Mouse (Mus musculus): Measurements from ENCODE around the gene Nabp2. TPM values are rescaled to one million over a fixed set of nuclear protein-coding genes. Genes with fewer than 3 reads are reported as not detected.
A peak's percentile ranks its signal among the peaks of the same experiment; 100 is the strongest.

The Nabp2 gene
- polyA plus RNA-seq, 1 experiment from 2014 or later: 82.4 TPM

DNA sequence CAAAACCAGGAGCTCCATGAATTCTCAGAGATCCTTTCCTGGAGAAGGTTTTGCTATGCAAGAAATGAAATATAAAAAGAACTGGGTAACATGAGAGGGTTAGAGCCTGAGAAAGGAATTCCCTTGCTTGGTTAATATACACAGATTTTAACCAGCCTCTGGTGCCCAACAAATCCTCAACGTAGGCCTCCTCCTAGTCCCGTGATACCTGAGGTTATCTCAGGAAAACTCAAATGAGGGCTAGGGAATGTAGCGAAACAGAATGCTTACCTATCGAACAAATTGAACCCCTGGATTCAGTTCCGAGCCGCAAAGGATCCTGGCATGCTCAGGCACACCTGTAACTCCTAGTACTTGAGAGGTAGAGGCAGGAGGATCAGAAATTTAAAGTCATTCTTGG is 46.4 kb upstream of the Nabp2 start:
- no peak for ATAC-seq (replicated peaks; ENCODE audit: low FRiP score, low read depth)
- H3K9me3 ChIP-seq (replicated peaks; ENCODE audit: low read length): no peaks in the 10 kb centered on the region
- H3K36me3 ChIP-seq (ENCODE audit: insufficient read depth, low read length): 0 out of 2 replicates have a peak, but pooled peaks cover 7% of the 10 kb centered on the region
- no peak overlapping the region for H3K27ac ChIP-seq
- H3K4me1 ChIP-seq (replicated peaks; ENCODE audit: insufficient read depth, low read length): peaks cover 11% of the 10 kb centered on the region
- H3K4me2 ChIP-seq (ENCODE audit: low read length): peak overlapping the region; percentile 72; the same call in 1 of the 2 replicates
- no peak for DNase-seq (ENCODE audit: low spot score)
- no peak overlapping the region for H3K4me3 ChIP-seq (replicated peaks; ENCODE audit: low read depth, low read length)
- H3K9ac ChIP-seq (ENCODE audit: low read depth, low read length): no peak overlapping the region
- no peak for TF ChIP-seq CTCF (IDR thresholded peaks at IDR 0.05; ENCODE audit: low read depth)
- H3K27me3 ChIP-seq (ENCODE audit: insufficient read depth, low read length): no peaks in the 10 kb centered on the region
- 77% methylated on average over 6 of the region's 6 CpGs for WGBS

GRCm38 (mm10) chr10:128455280-128455679 is 44.0 kb upstream of the Nabp2 start:
- H3K36me3 ChIP-seq (ENCODE audit: insufficient read depth, low read length): no peaks in the 10 kb centered on the region
- H3K9me3 ChIP-seq (replicated peaks; ENCODE audit: low read length): no peaks in the 10 kb centered on the region
- DNase-seq (ENCODE audit: low spot score) (peak; percentile 92), ATAC-seq (replicated peaks; ENCODE audit: low FRiP score, low read depth) (no peak; the same call in 1 of the 2 replicates)
- H3K27me3 ChIP-seq (ENCODE audit: insufficient read depth, low read length): no peaks in the 10 kb centered on the region
- no peak overlapping the region for H3K4me3 ChIP-seq (replicated peaks; ENCODE audit: low read depth, low read length)
- no peak overlapping the region for H3K4me2 ChIP-seq (ENCODE audit: low read length)
- 2% methylated on average over 6 of the region's 6 CpGs for WGBS
- no peak overlapping the region for H3K27ac ChIP-seq
- peaks cover 2% of the 10 kb centered on the region; the same call in 1 of the 2 replicates for H3K4me1 ChIP-seq (replicated peaks; ENCODE audit: insufficient read depth, low read length)
- no peak overlapping the region for H3K9ac ChIP-seq (ENCODE audit: low read depth, low read length)
- TF ChIP-seq CTCF (IDR thresholded peaks at IDR 0.05; ENCODE audit: low read depth): peak; percentile 85

- DNase-seq (ENCODE audit: low spot score): no peak
- no peak for TF ChIP-seq CTCF (IDR thresholded peaks at IDR 0.05; ENCODE audit: low read depth)
- no peaks in the 10 kb centered on the region for H3K9me3 ChIP-seq (replicated peaks; ENCODE audit: low read length)
- no peak overlapping the region for H3K4me3 ChIP-seq (replicated peaks; ENCODE audit: low read depth, low read length)
- H3K9ac ChIP-seq (ENCODE audit: low read depth, low read length): no peak overlapping the region
- no peak overlapping the region for H3K27ac ChIP-seq
- H3K27me3 ChIP-seq (ENCODE audit: insufficient read depth, low read length): no peaks in the 10 kb centered on the region
- ATAC-seq (replicated peaks; ENCODE audit: low FRiP score, low read depth): no peak
- H3K4me1 ChIP-seq (replicated peaks; ENCODE audit: insufficient read depth, low read length): no peaks in the 10 kb centered on the region
- H3K36me3 ChIP-seq (ENCODE audit: insufficient read depth, low read length): no peaks in the 10 kb centered on the region
- WGBS: 62% methylated on average over 3 of the region's 3 CpGs
- H3K4me2 ChIP-seq (ENCODE audit: low read length): no peak overlapping the region
Observed at GRCm38 (mm10) chr10:128454471-128454870, 43.2 kb upstream of the Nabp2 start.

DNA sequence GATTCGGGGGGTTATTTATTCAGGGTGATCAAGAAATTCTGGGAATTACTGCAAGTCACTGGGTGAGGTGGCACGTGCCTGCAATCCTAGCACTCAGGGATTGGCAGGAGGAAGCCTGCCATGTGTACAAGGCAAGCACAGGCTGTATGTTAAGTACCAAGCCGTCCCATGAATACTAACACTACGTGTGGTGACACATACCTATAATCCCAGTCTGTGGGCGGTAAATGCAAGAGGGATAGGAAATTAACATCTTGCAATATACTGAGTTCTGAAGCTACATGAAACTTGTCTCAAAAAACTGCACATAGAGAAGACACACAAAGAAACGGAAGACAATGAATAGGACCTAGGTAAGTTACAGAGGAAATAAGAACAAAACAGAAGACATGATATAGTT is 39.7 kb upstream of the Nabp2 start:
- no peak for ATAC-seq (replicated peaks; ENCODE audit: low FRiP score, low read depth)
- H3K9ac ChIP-seq (ENCODE audit: low read depth, low read length): no peak overlapping the region
- TF ChIP-seq CTCF (IDR thresholded peaks at IDR 0.05; ENCODE audit: low read depth): no peak

DNA sequence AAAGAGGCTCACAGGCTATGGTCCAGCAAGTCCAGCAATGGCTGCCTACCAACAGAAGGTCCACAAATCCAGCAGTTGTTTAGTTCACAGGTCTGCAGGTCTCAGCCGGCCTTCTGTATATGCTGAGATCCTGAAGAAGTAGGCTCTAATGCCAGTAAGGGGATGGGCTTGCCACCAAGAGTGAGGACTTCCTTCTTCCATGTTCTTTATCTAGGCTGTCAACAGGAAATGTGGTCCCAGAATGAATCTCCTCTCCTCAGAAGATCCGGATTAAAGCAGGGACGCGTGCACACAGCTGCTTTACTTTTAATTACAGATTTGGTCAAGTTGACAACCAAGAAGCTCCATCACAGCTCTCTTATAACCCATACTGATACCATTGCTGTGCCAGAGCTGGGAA is 34.1 kb upstream of the Nabp2 start:
- no peak for TF ChIP-seq CTCF (IDR thresholded peaks at IDR 0.05; ENCODE audit: low read depth)
- no peak for ATAC-seq (replicated peaks; ENCODE audit: low FRiP score, low read depth)
- H3K36me3 ChIP-seq (ENCODE audit: insufficient read depth, low read length): 0 out of 2 replicates have a peak, but pooled peaks cover 6% of the 10 kb centered on the region
- 69% methylated on average over 4 of the region's 4 CpGs for WGBS
- DNase-seq (ENCODE audit: low spot score): peak; percentile 23
- H3K9me3 ChIP-seq (replicated peaks; ENCODE audit: low read length): no peaks in the 10 kb centered on the region
- H3K9ac ChIP-seq (ENCODE audit: low read depth, low read length): no peak overlapping the region
- no peaks in the 10 kb centered on the region for H3K4me1 ChIP-seq (replicated peaks; ENCODE audit: insufficient read depth, low read length)
- no peak overlapping the region for H3K27ac ChIP-seq
- H3K4me3 ChIP-seq (replicated peaks; ENCODE audit: low read depth, low read length): no peak overlapping the region
- H3K4me2 ChIP-seq (ENCODE audit: low read length): no peak overlapping the region
- no peaks in the 10 kb centered on the region for H3K27me3 ChIP-seq (ENCODE audit: insufficient read depth, low read length)

More for the DNA sequence above, 39.7 kb upstream of the Nabp2 start:
- DNase-seq (ENCODE audit: low spot score): no peak
- Histone ChIP-seq H3K27ac (no peak overlapping the region), H3K4me1 (replicated peaks; ENCODE audit: insufficient read depth, low read length) (no peaks in the 10 kb centered on the region), H3K4me3 (replicated peaks; ENCODE audit: low read depth, low read length) (no peak overlapping the region), H3K36me3 (ENCODE audit: insufficient read depth, low read length) (no peaks in the 10 kb centered on the region), H3K27me3 (ENCODE audit: insufficient read depth, low read length) (no peaks in the 10 kb centered on the region), H3K4me2 (ENCODE audit: low read length) (no peak overlapping the region), H3K9me3 (replicated peaks; ENCODE audit: low read length) (no peaks in the 10 kb centered on the region)
- WGBS: 82% methylated on average over 6 of the region's 6 CpGs

- Histone ChIP-seq H3K4me2 (ENCODE audit: low read length) (no peak overlapping the region), H3K4me3 (replicated peaks; ENCODE audit: low read depth, low read length) (no peak overlapping the region), H3K9me3 (replicated peaks; ENCODE audit: low read length) (no peaks in the 10 kb centered on the region), H3K4me1 (replicated peaks; ENCODE audit: insufficient read depth, low read length) (no peaks in the 10 kb centered on the region), H3K36me3 (ENCODE audit: insufficient read depth, low read length) (0 out of 2 replicates have a peak, but pooled peaks cover 6% of the 10 kb centered on the region), H3K27me3 (ENCODE audit: insufficient read depth, low read length) (no peaks in the 10 kb centered on the region), H3K27ac (no peak overlapping the region), H3K9ac (ENCODE audit: low read depth, low read length) (no peak overlapping the region)
- TF ChIP-seq CTCF (IDR thresholded peaks at IDR 0.05; ENCODE audit: low read depth): no peak
- 33% methylated on average over 6 of the region's 6 CpGs for WGBS
- ATAC-seq (replicated peaks; ENCODE audit: low FRiP score, low read depth): no peak
- DNase-seq (ENCODE audit: low spot score): peak; percentile 64
Observed at GRCm38 (mm10) chr10:128444354-128444753, 33.1 kb upstream of the Nabp2 start.

DNA sequence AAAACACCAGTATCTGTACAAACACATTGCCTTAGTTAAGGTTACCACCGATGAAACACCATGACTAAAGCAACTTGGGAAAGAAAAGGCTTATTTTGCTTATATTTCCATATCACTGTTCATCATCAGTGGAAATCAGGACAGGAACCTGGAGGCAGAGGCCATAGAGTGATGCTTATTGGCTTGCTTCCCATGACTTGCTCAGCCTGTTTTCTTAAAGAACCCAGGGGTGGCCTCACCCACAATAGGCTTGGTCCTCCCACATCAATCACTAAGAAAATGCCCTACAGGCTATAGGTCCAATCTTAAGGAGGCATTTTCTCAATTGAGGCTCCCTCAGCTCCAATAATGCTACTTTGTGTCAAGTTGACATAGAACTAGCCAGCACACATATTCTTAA is 31.4 kb upstream of the Nabp2 start:
- TF ChIP-seq CTCF (IDR thresholded peaks at IDR 0.05; ENCODE audit: low read depth): no peak
- no peak overlapping the region for H3K4me2 ChIP-seq (ENCODE audit: low read length)
- WGBS: 96% methylated on average over 1 of the region's 1 CpGs

More for the DNA sequence above, 31.4 kb upstream of the Nabp2 start:
- no peak overlapping the region for H3K27ac ChIP-seq
- ATAC-seq (replicated peaks; ENCODE audit: low FRiP score, low read depth) (no peak), DNase-seq (ENCODE audit: low spot score) (no peak)
- no peak overlapping the region for H3K4me3 ChIP-seq (replicated peaks; ENCODE audit: low read depth, low read length)
- H3K36me3 ChIP-seq (ENCODE audit: insufficient read depth, low read length): peaks cover 18% of the 10 kb centered on the region
- no peaks in the 10 kb centered on the region for H3K9me3 ChIP-seq (replicated peaks; ENCODE audit: low read length)
- no peaks in the 10 kb centered on the region for H3K27me3 ChIP-seq (ENCODE audit: insufficient read depth, low read length)
- no peak overlapping the region for H3K9ac ChIP-seq (ENCODE audit: low read depth, low read length)
- no peaks in the 10 kb centered on the region for H3K4me1 ChIP-seq (replicated peaks; ENCODE audit: insufficient read depth, low read length)

All from kidney, postnatal 0 days (tissue).